Mouse (Mus musculus): ENCODE data around the gene Parp16.

Parp16 gene

DNA sequence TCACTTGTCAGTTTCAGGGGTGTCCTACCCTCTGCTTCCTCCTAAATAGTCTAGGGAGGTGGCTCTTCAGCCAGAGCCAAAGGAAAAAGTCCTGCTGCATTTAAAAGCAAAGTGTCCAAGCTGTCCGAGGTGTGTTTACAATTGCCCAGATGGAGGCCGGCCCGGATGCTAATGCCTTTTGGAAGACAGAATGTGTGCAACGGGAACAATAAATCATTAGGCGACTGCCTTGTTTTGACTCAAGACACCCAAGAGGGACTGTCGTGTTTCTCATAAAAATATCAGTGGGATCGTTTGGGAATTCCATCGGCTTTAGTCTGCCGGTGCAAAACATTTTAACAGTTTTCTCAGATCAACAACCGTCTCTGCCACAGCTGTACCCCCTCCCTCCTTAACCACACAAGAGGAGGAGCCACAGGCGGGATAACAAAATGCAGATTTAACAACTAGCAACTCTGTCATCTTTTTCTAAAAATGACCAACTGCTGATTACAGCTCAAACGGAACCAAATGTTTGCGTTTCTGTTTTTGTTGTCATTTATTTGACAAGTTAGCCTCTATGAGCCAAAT is 43.1 kb downstream of the Parp16 start:
- Histone ChIP-seq H3K36me3 (ENCODE audit: control insufficient read depth, insufficient read depth, low read length, poor library complexity, severe bottlenecking) (peaks cover 2% of the 10 kb centered on the region; the same call in 1 of the 2 replicates), H3K27me3 (ENCODE audit: control insufficient read depth, insufficient read depth, low read length, poor library complexity, severe bottlenecking) (no peaks in the 10 kb centered on the region)
- no peak for DNase-seq (ENCODE audit: low read depth, low spot score)

DNA sequence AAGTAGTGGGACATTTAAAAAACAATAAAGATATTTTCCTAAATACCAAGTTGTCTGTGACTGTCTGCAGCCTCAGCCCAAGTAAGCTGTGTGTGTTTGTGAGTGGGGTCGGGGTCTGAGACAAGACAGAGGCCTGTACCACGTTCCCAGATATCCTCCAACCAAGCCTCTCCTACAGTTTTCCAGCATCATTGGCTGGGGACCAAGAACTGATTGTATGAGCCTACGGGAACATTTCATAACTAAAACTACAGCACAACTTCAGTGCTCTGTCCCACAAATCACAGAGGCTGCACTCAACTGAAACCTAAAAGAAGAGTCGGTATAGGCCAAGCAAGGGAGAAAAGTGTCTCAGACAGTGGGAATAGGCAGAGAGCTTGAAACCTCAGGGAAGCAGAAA is 44.0 kb downstream of the Parp16 start:
- Histone ChIP-seq H3K36me3 (ENCODE audit: control insufficient read depth, insufficient read depth, low read length, poor library complexity, severe bottlenecking) (peaks cover 2% of the 10 kb centered on the region; the same call in 1 of the 2 replicates), H3K27me3 (ENCODE audit: control insufficient read depth, insufficient read depth, low read length, poor library complexity, severe bottlenecking) (no peaks in the 10 kb centered on the region)
- DNase-seq (ENCODE audit: low read depth, low spot score) = no peak

DNA sequence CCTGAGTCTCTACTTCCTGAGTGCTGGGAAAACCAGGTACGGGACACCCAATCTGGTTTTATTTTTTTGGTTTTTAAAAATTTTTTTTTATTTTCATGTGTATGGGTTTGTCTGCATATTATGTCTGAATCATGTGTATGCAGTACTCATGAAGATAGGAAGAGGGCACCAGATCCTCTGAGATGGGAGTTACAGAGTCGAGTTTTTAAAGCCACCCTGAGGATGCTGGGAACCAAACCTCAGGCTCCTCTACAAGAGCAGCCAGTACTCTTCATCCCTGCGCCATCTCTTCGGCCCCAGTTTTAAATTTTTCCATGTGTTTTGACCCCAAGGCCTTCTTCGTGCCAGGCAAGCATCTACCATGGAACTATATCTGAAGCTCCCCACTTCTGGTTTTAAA is 44.6 kb downstream of the Parp16 start:
- H3K36me3 ChIP-seq (ENCODE audit: control insufficient read depth, insufficient read depth, low read length, poor library complexity, severe bottlenecking) = peaks cover 2% of the 10 kb centered on the region; the same call in 1 of the 2 replicates

DNA sequence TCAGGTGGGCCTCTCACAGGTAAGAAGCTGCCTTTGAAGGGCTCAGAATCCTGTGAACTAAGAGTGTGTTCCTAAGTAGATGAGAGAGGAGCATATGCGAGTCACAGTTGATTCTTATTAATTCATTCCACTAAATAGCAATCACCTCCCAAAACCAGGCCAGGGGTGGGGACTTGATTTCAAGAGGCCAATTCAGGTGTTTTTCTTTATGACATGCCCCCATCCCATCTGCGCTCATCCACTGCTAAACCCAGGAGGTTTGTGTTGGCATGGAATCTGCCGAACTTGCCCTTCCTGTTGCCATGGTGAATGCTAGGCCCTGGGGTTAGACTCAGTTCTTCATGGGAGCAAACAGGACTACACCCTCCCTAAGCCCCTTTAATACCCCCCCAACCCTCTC is 45.4 kb downstream of the Parp16 start:
- DNase-seq (ENCODE audit: low read depth, low spot score) = no peak
- Histone ChIP-seq H3K36me3 (ENCODE audit: control insufficient read depth, insufficient read depth, low read length, poor library complexity, severe bottlenecking) (peaks cover 2% of the 10 kb centered on the region; the same call in 1 of the 2 replicates), H3K27me3 (ENCODE audit: control insufficient read depth, insufficient read depth, low read length, poor library complexity, severe bottlenecking) (no peaks in the 10 kb centered on the region)

More for the DNA sequence above, 44.6 kb downstream of the Parp16 start:
- DNase-seq (ENCODE audit: low read depth, low spot score) = no peak
- H3K27me3 ChIP-seq (ENCODE audit: control insufficient read depth, insufficient read depth, low read length, poor library complexity, severe bottlenecking) = no peaks in the 10 kb centered on the region

DNA sequence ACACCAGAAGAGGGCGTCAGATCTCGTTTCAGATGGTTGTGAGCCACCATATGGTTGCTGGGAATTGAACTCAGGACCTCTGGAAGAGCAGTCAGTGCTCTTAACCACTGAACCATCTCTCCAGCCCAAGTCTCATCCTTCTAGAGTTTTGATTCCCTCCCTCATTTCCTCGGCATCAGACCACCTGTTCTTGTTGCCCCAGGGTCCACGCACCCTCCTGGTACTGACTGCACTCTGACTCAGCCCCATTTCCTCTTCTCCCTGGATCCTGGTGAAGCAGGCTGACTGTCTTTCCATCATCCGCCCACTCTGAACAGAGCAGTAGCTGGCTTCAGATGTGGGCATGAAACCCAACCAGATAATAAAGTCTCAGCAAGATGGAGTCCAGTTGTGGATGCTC is 46.8 kb downstream of the Parp16 start:
- no peak for DNase-seq (ENCODE audit: low read depth, low spot score)
- H3K36me3 ChIP-seq (ENCODE audit: control insufficient read depth, insufficient read depth, low read length, poor library complexity, severe bottlenecking) = no peaks in the 10 kb centered on the region

DNA sequence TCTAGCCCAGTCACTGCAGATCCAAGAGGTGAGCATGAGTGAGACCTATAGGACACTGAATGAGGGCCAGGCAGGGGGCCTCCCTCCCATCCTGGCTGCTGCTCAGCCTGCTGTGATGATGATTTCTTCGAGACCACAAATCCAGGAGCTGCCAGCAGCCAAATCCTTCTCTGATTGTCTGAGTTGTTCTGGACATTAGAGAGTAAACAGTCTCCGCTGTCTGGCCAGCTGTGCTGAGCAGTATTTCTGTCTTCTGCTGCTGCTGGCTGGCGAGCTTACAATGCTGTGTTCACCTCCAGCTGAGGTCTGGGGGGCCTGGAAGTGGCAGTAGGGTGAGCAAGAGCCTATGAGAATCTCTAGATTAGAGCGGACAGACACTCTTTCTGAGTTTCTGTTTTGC is 48.1 kb downstream of the Parp16 start:
- no peak for DNase-seq (ENCODE audit: low read depth, low spot score)
- no peaks in the 10 kb centered on the region for H3K27me3 ChIP-seq (ENCODE audit: control insufficient read depth, insufficient read depth, low read length, poor library complexity, severe bottlenecking)
- H3K36me3 ChIP-seq (ENCODE audit: control insufficient read depth, insufficient read depth, low read length, poor library complexity, severe bottlenecking) = no peaks in the 10 kb centered on the region

More for the DNA sequence above, 46.8 kb downstream of the Parp16 start:
- no peaks in the 10 kb centered on the region for H3K27me3 ChIP-seq (ENCODE audit: control insufficient read depth, insufficient read depth, low read length, poor library complexity, severe bottlenecking)

DNA sequence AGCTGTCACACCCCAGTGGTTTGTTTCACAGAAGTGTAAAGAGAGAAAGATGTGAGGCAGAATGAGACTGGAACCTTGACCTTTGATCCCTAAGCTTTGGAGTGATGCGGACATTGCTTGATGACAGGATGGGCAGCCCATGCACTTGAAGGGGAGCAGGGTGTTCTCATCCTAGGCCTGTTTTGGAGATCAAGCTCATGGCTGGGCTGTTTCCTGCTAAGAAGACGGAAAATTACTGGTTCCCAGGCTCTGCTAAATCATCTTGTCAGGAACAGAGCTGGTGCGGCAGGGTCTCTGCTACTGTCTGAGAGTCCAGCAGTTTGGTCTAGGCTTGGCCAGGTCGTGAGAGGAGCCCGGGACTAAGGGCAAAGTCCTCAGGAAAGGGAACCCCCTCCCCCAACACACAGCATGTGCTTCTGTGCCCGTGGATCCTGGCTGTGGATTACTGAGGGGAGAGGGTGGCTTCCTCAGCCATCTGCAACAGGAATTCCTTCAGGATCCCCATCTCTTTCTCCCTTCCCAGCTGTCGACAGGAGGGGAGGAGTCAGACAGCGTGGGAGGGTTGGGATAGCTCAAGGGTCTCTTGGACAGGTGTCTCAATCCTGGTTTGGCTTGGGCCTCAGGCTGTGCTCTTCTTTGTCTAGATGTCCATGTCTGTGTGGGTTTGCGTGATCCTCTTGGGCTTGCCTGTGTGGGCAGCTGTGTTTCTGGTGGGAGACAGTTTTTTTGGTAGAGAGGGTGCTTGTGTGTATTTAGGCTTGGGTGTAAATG is 49.1 kb downstream of the Parp16 start:
- DNase-seq (ENCODE audit: low read depth, low spot score) = no peak
- Histone ChIP-seq H3K27me3 (ENCODE audit: control insufficient read depth, insufficient read depth, low read length, poor library complexity, severe bottlenecking) (no peaks in the 10 kb centered on the region), H3K36me3 (ENCODE audit: control insufficient read depth, insufficient read depth, low read length, poor library complexity, severe bottlenecking) (no peaks in the 10 kb centered on the region)

DNA sequence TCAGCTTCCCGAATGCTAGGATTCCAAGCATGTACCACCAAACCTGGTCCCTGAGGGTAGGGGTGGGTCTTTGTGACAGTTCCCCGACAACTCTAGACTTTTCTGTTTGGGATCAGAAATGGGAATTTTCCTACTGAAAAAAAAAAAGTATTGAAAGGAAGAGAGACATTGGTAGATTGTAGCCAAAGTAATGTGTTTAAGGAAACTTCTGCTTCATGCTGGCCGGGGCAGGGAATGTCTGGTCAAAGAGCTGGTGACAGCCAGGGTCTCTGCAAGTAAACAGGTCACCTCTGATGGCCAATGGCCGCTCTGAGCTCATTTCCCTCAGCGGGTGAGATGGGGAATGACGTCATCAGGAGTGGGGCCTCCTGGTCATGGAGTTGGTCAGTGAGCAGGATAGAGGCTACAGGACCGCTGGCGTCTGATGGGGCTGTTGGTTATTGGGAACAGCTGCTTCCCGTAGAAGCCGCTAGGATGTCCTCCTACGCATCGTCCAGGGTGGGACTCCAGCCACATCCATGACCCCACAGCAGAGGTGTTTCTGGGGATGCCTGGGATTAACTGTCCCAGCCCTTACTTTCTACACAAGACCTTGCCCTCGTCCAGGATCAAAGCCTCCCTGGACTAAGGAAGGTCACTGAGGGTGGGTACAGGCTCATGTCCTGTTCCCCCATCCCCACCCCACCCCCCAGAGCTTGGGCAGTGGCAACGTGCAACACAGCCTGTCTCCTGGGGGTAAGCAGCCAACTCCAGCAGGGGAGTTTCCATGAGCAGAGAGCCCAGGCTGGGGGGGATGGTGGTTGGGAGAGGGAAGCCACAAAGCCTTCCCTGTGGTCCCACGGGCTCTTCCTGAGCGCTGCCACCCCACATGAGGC is 52.6 kb downstream of the Parp16 start:
- Histone ChIP-seq H3K27me3 (ENCODE audit: control insufficient read depth, insufficient read depth, low read length, poor library complexity, severe bottlenecking) (no peaks in the 10 kb centered on the region), H3K36me3 (ENCODE audit: control insufficient read depth, insufficient read depth, low read length, poor library complexity, severe bottlenecking) (no peaks in the 10 kb centered on the region)
- no peak for DNase-seq (ENCODE audit: low read depth, low spot score)

DNA sequence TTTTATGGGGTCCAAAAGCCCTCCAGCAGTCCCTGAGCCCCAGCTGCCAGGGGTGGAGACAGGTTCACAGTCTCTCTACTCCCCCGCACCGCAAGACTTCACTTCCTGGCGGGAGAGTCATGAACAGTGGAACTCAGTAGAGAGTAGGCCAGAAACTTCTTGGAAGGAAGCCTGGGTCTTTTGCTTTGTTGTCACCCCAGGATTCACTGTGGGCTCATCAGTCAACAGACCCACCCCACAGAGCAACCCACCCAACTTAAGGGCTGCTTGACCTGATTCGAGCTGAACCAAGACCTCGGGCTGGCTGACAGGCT is 53.2 kb downstream of the Parp16 start:
- Histone ChIP-seq H3K36me3 (ENCODE audit: control insufficient read depth, insufficient read depth, low read length, poor library complexity, severe bottlenecking) (no peaks in the 10 kb centered on the region), H3K27me3 (ENCODE audit: control insufficient read depth, insufficient read depth, low read length, poor library complexity, severe bottlenecking) (no peaks in the 10 kb centered on the region)
- no peak for DNase-seq (ENCODE audit: low read depth, low spot score)

DNA sequence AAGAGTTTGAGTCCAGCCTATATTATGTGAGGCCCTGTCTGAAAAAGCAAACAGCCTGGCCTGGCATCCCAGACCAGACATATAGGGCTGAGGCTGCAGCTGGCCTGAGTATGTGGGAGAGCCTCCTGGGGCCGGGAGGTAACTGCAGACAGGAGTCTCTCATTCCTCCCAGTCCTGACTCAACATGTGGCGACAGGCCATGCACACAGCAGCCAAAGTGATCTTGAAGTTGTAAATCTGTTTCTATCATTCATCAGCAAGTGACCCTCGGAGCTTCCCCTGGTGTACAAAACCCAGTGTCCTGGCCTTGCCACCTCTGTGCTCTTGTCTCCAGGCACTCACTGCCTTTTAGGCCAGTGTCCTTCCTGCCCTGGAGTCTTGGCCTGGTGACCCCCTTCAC is 56.9 kb downstream of the Parp16 start:
- H3K36me3 ChIP-seq (ENCODE audit: control insufficient read depth, insufficient read depth, low read length, poor library complexity, severe bottlenecking) = no peaks in the 10 kb centered on the region
- H3K27me3 ChIP-seq (ENCODE audit: control insufficient read depth, insufficient read depth, low read length, poor library complexity, severe bottlenecking) = no peaks in the 10 kb centered on the region

DNA sequence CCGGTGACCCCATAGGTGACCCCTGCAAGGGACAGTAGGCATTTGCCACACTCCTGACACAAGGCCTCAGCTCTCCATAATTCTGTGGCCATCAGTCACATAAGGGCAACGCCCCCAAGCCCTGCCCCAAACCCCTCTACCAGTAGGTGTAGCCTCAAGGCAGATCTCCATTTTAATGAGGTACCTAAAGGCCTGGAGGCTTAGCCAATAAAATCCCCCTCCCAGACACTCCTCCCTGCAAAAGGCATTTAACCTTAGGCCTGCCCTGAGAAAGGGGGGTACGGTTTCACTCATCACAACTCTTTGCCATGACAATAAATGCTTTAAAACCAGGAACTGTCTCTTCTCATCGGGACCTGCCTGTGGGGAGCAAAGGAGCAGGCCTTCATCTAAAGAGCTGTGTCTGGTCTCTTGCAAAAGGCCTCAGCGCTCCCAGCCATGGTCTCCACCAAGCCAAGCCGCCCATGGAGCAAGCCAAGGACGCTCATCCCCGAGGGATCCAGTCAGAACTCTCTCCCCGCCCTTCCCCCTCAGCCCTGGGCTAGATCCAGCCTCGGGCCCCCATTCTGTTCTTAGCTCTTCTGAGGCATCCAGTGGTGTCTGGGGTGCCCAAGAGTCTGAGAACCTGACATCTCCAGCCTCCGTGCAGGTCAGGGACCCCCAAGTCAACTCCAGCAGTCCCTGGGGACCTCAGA is 60.9 kb downstream of the Parp16 start:
- Histone ChIP-seq H3K27me3 (ENCODE audit: control insufficient read depth, insufficient read depth, low read length, poor library complexity, severe bottlenecking) (no peaks in the 10 kb centered on the region), H3K36me3 (ENCODE audit: control insufficient read depth, insufficient read depth, low read length, poor library complexity, severe bottlenecking) (no peaks in the 10 kb centered on the region)
- DNase-seq (ENCODE audit: low read depth, low spot score) = no peak

More for the DNA sequence above, 56.9 kb downstream of the Parp16 start:
- DNase-seq (ENCODE audit: low read depth, low spot score) = no peak

DNA sequence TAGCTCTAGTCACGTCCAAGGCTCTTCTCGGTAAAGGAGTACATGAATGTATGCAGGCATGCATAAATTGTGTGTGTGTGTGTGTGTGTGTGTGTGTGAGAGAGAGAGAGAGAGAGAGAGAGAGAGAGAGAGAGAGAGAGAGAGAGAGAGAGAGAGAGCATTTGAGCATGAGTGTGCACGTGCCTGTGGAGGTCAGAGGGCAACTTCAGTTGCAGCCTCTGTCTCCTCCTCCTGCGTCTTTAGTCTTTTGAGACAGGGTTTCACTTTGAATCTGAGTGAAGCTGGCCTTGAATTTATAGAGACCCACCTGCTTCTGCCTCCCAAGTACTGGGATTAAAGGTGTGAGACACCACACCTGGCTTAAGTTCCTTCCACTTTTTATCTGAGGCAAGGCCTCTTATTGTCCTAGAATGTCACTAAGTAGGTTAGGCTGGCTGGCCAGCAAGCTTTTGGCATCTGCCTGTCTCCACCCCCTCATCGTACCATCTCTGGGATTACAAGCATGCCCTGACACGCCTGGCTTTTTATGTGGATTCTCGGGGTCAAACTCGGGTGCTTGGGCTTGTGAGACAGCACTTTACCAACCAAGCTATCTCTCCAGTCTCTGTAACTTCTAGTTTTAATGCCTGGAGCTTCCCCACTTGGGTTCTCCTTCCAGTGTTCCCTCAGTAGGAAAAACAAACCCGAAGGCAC is 62.2 kb downstream of the Parp16 start:
- DNase-seq (ENCODE audit: low read depth, low spot score) = no peak
- Histone ChIP-seq H3K36me3 (ENCODE audit: control insufficient read depth, insufficient read depth, low read length, poor library complexity, severe bottlenecking) (no peaks in the 10 kb centered on the region), H3K27me3 (ENCODE audit: control insufficient read depth, insufficient read depth, low read length, poor library complexity, severe bottlenecking) (no peaks in the 10 kb centered on the region)

DNA sequence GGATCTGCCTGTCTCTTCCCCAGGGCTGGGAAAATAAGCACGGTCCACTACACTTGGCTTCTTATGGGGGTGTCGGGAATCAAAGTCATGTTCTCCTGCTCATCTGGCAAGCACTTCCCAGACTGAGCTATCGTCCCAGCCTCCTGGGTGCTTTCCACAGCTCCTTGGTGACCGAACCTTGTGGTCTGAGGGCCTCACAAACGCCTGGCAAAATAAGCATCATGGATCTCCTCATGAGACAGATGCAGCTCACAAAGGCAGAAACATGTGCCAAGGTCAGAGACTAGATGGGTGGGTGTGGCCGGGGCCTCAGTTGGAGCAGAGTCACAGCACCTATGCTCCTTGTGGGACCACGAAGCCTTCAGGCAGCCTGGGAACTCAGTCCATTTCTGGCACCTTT is 64.2 kb downstream of the Parp16 start:
- DNase-seq (ENCODE audit: low read depth, low spot score) = no peak
- H3K36me3 ChIP-seq (ENCODE audit: control insufficient read depth, insufficient read depth, low read length, poor library complexity, severe bottlenecking) = no peaks in the 10 kb centered on the region
- H3K27me3 ChIP-seq (ENCODE audit: control insufficient read depth, insufficient read depth, low read length, poor library complexity, severe bottlenecking) = no peaks in the 10 kb centered on the region

DNA sequence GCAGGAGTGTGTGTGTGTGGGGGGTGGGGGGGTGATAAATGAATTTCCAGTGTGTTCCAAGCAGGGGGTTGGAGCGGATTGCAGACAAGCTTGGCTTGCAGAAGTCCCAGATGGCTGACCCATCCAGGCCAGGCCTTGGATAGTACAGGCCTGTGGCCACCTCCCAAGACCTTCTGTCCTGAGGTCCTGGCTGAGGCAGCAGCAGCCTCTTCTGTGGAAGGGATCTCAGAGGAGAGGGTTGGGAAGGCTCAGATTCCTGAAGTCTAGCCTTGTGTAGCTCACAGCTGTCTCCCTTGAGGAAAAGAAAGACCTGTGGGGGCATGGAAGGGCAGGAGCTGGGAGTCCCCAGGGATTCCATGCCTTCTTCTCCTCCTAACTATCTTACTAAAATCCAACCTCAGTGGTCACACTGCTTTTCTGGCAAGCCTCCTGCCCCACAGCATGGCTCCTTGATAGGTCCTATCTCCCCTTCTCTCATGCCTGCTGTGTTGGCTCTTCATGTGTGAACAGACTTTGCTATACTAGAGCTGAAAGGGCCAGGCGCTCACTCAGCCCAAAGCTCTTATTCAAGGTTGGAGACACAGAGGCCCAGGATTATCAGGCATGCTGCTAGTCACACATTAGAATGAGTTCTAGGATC is 66.6 kb downstream of the Parp16 start:
- Histone ChIP-seq H3K36me3 (ENCODE audit: control insufficient read depth, insufficient read depth, low read length, poor library complexity, severe bottlenecking) (no peaks in the 10 kb centered on the region), H3K27me3 (ENCODE audit: control insufficient read depth, insufficient read depth, low read length, poor library complexity, severe bottlenecking) (no peaks in the 10 kb centered on the region)
- no peak for DNase-seq (ENCODE audit: low read depth, low spot score)
